Mouse (Mus musculus): ENCODE data around the gene Olfr340.
"Not testable (repeated sequence)": the region's sequence is repeated elsewhere in the genome, so short reads cannot be mapped to it uniquely, and the experiment has no call there.

Olfr340 gene

GRCm38 (mm10) chr2:36452287-36452686, at the start of gene Olfr340:
Gene Olfr340 (plus strand): TSS chr2:36452587.
- in situ Hi-C loops (cut with MboI, MseI) = no loop called here

- in situ Hi-C loops (cut with MboI, MseI) = not testable (repeated sequence)
These were observed 37.2 kb upstream of the Olfr340 start for GRCm38 (mm10) chr2:36415174-36415573.

- in situ Hi-C loops (cut with MboI, MseI) = not testable (repeated sequence)
These were observed 36.8 kb upstream of the Olfr340 start for GRCm38 (mm10) chr2:36415591-36415990.

GRCm38 (mm10) chr2:36418647-36419046, 33.7 kb upstream of the Olfr340 start, which contains the start of gene Olfr339:
Gene Olfr339 (plus strand): TSS chr2:36418947.
- in situ Hi-C loops (cut with MboI, MseI) = no loop called here

- in situ Hi-C loops (cut with MboI, MseI) = no loop called here
These were observed 21.2 kb downstream of the Olfr340 start for GRCm38 (mm10) chr2:36473634-36474033.

GRCm38 (mm10) chr2:36482368-36482767, 30.0 kb downstream of the Olfr340 start, which contains the start of gene Olfr341:
Gene Olfr341 (minus strand): TSS chr2:36482468.
- in situ Hi-C loops (cut with MboI, MseI) = no loop called here

Data from regulatory T cell (primary cell).